Mouse (Mus musculus) stomach, postnatal 0 days (tissue): ENCODE measurements at regions not wholly inside any gene's neighbourhood (a gene's known extent, or its start where the extent isn't known, plus 50 kb on each side); places are given as distances from the start of the nearest gene placed in this dataset.

Experiments
- CTCF ChIP-seq: IDR thresholded peaks from 2 replicates; pipeline ENCODE4 v1.5.1; 2016; ENCODE audit warnings: antibody characterized with exemption, low read depth, mild to moderate bottlenecking, moderate library complexity
- EP300 ChIP-seq: optimal IDR thresholded peaks from 2 replicates; pipeline ENCODE3; 2016; ENCODE audit warnings: antibody characterized with exemption

DNA sequence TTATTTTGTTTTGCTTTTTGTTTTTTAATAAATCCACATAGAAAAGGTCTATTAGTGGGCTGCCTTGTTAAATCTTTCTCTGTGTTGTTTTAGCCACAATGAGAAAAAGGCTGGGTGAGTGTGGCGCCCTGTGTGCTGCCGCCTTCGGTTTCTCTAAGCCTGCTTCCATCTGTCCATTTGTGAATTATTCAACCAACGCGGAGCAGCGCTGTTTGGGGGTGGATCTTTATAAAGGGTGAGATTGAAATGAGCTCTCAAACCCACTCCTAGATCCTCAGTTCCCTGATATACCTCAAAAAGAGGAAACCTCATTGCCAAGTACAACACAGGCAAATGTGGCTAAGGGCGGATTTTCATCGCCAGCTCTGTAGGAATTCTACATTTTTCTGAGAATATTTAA is 74.0 kb upstream of the Arg1 start:
- TF ChIP-seq EP300 (no peak), CTCF (no peak)
